Mouse (Mus musculus) brain, embryonic 14.5 days (tissue): ENCODE measurements around the gene Rab13.

Experiments
- CTCF ChIP-seq: fragments of 200-500 bp; IDR thresholded peaks from 2 replicates; pipeline ENCODE4 v1.5.1; 2012; ENCODE audit warnings: inconsistent platforms, mild to moderate bottlenecking, moderate library complexity, borderline replicate concordance; ENCODE audit not compliant: insufficient read depth, insufficient read length; ENCODE audit errors: extremely low read depth
- POLR2A ChIP-seq: fragments of 200-500 bp; IDR thresholded peaks from 2 replicates; pipeline ENCODE4 v1.6.1; 2012; ENCODE audit warnings: mild to moderate bottlenecking, inconsistent platforms, borderline replicate concordance; ENCODE audit not compliant: poor library complexity, insufficient read depth, insufficient read length, severe bottlenecking; ENCODE audit errors: extremely low read depth

DNA sequence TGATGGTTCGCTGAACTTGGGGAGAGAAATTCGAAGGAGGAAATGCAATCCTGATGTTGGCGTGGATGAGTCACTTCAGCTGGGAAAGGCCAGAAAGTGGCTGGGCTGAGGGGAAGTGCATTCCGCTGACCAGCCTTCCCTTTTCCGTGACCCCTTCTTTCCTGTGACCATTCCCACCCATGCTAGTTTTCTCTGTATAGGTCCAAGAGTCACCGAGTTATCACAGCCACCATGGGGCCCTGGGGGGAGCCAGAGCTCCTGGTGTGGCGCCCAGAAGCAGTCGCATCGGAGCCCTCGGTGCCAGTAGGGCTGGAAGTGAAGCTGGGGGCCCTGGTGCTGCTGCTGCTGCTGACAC, 35.2 kb downstream of the Rab13 start:
- TF ChIP-seq POLR2A = no peak
- no peak for TF ChIP-seq CTCF
